In the genomic region with DNA sequence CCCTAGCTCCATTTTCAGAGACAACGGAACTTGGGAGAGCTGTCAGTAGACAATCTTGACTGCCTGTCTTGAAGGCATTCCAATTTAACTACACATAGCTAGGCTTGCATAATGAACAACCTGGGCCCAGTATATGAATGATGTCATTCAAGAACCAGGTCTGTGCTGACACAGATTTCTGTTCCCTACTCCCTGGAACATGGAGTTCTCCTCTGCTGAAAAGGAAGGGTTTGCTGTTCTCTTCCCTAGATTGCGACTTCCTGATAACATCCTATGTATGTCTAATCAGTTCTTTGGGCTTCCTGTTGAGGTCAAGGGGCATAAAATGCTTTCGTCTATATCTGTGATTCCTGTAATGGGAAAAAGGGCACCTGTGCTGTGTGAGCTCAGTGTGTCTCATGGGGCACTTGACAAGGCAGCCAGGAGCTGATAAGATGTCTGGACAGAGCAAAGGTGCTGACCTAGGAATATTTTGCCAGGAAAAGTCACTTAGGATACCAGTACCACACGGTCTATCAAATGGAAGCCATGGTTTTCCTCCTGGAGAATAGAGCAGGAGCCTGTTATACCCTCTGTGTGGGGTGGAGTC, we compare ENCODE assay signal across 28 mouse cellular contexts.
A peak's percentile ranks its signal among the peaks of the same experiment; 100 is the strongest.
DNase-seq lines count a peak whose midpoint lies in the region; ATAC-seq and TF ChIP-seq lines count a peak whose summit lies in the region.
"Had no signal": no experiment of that assay in that cellular context is flagged by ENCODE, and none has a peak within 500 bp of the region (broad histone marks: within the 10 kb centered on the region; RNA-seq: fewer than 3 reads in every experiment).

No protein-coding gene starts in this region.

- no peaks in the 10 kb centered on the region for H3K27me3 ChIP-seq in forebrain, postnatal 0 days (ENCODE audit: insufficient read depth, low read length)
- no peaks in the 10 kb centered on the region for H3K27me3 ChIP-seq in forebrain, embryonic 15.5 days
- H3K27me3 ChIP-seq in heart, embryonic 15.5 days = no peaks in the 10 kb centered on the region
- H3K27me3 ChIP-seq in lung, postnatal 0 days (replicated peaks; ENCODE audit: insufficient read depth, low read length) = no peaks in the 10 kb centered on the region
- no peaks in the 10 kb centered on the region for H3K27me3 ChIP-seq in intestine, postnatal 0 days (replicated peaks; ENCODE audit: control insufficient read depth, insufficient read depth, low read length)
- H3K27me3 ChIP-seq: embryonic facial prominence, embryonic 13.5 days; forebrain, embryonic 12.5 days; heart, embryonic 13.5 days had no signal

- H3K4me2 ChIP-seq in forebrain, postnatal 0 days (ENCODE audit: low read depth) = no peak overlapping the region
- no peak overlapping the region for H3K4me2 ChIP-seq in forebrain, embryonic 15.5 days (replicated peaks)
- H3K4me2 ChIP-seq in heart, embryonic 15.5 days = no peak overlapping the region
- no peak overlapping the region for H3K4me2 ChIP-seq in lung, postnatal 0 days (replicated peaks; ENCODE audit: low read depth, low read length)
- H3K4me2 ChIP-seq in intestine, postnatal 0 days (replicated peaks; ENCODE audit: low read depth) = no peak overlapping the region
- H3K4me2 ChIP-seq: embryonic facial prominence, embryonic 13.5 days; forebrain, embryonic 12.5 days; heart, embryonic 13.5 days; hindbrain, embryonic 14.5 days had no signal

- H3K4me3 ChIP-seq in forebrain, postnatal 0 days (ENCODE audit: low read depth, low read length) = no peak overlapping the region
- no peak overlapping the region for H3K4me3 ChIP-seq in forebrain, embryonic 15.5 days
- no peak overlapping the region for H3K4me3 ChIP-seq in heart, embryonic 15.5 days
- no peak overlapping the region for H3K4me3 ChIP-seq in lung, postnatal 0 days (ENCODE audit: low read depth, low read length)
- no peak overlapping the region for H3K4me3 ChIP-seq in lung, adult 2 months (replicated peaks; ENCODE audit: extremely low read depth, low read depth, low read length)
- no peak overlapping the region for H3K4me3 ChIP-seq in intestine, postnatal 0 days (ENCODE audit: low read depth, low read length)
- H3K4me3 ChIP-seq: embryonic facial prominence, embryonic 10.5 days; embryonic facial prominence, embryonic 13.5 days; erythroblast, embryonic 14.5 days; forebrain, embryonic 12.5 days; heart, embryonic 13.5 days had no signal

- no peak for DNase-seq in forebrain, postnatal 0 days
- no peak for DNase-seq in heart, adult 11 months
- peak; percentile 7 for DNase-seq in lung, postnatal 0 days (ENCODE audit: low spot score)
- DNase-seq in lung, adult 2 months = no peak
- DNase-seq: adrenal gland, adult 8-10 months; adrenal gland, postnatal 25 days; cerebellum, adult 11-12 months; cerebellum, adult 8-10 months; cerebellum, postnatal 10 days; cerebellum, postnatal 36 days; embryo, embryonic 11 days; gastrocnemius, postnatal 10 days; gastrocnemius, postnatal 36 days; heart, postnatal 14 days; heart, postnatal 4 days had no signal

- TF ChIP-seq CTCF in forebrain, postnatal 0 days (IDR thresholded peaks at IDR 0.05; ENCODE audit: low read depth) = no peak
- no peak for TF ChIP-seq CTCF in lung, postnatal 0 days (IDR thresholded peaks at IDR 0.05)
- no peak for TF ChIP-seq CTCF in lung, adult 2 months (IDR thresholded peaks at IDR 0.05; ENCODE audit: insufficient read depth, low read length)
- TF ChIP-seq CTCF in intestine, postnatal 0 days (IDR thresholded peaks at IDR 0.05; ENCODE audit: low read depth) = no peak

- ATAC-seq in forebrain, postnatal 0 days = 0 out of 2 replicates have a peak, but pooled peaks have one; percentile 25
- ATAC-seq in forebrain, embryonic 15.5 days (replicated peaks) = no peak
- ATAC-seq in heart, embryonic 15.5 days (replicated peaks; ENCODE audit: insufficient number of reproducible peaks, insufficient read depth, low FRiP score, low read depth) = 0 out of 2 replicates have a peak, but pooled peaks have one; percentile 35
- peak; percentile 57; the same call in 1 of the 2 replicates for ATAC-seq in lung, postnatal 0 days
- peak; percentile 86 for ATAC-seq in intestine, postnatal 0 days
- ATAC-seq: activated CD4-positive, CD25-positive, alpha-beta regulatory T cell, adult 4 months; forebrain, embryonic 16.5 days; hindbrain, postnatal 0 days; inflammation-experienced regulatory T-cells, adult 6 months had no signal

- TF ChIP-seq POLR2A in lung, adult 2 months (IDR thresholded peaks at IDR 0.05; ENCODE audit: borderline replicate concordance, extremely low read depth, low read depth, low read length) = no peak

- 0 out of 2 replicates have a peak, but pooled peaks cover 7% of the 10 kb centered on the region for H3K36me3 ChIP-seq in forebrain, postnatal 0 days (ENCODE audit: insufficient read depth)
- H3K36me3 ChIP-seq in forebrain, embryonic 15.5 days = no peaks in the 10 kb centered on the region
- H3K36me3 ChIP-seq in heart, embryonic 15.5 days = no peaks in the 10 kb centered on the region
- H3K36me3 ChIP-seq in lung, postnatal 0 days (ENCODE audit: insufficient read depth, low read length) = no peaks in the 10 kb centered on the region
- 0 out of 2 replicates have a peak, but pooled peaks cover 2% of the 10 kb centered on the region for H3K36me3 ChIP-seq in intestine, postnatal 0 days (ENCODE audit: control insufficient read depth, insufficient read depth)
- H3K36me3 ChIP-seq: embryonic facial prominence, embryonic 10.5 days; embryonic facial prominence, embryonic 13.5 days; forebrain, embryonic 12.5 days had no signal

- no peak overlapping the region for H3K27ac ChIP-seq in forebrain, postnatal 0 days (ENCODE audit: low read depth, low read length)
- H3K27ac ChIP-seq in forebrain, embryonic 15.5 days (replicated peaks) = no peak overlapping the region
- H3K27ac ChIP-seq in heart, embryonic 15.5 days = no peak overlapping the region
- H3K27ac ChIP-seq in lung, postnatal 0 days (ENCODE audit: low read length) = no peak overlapping the region
- no peak overlapping the region for H3K27ac ChIP-seq in intestine, postnatal 0 days (ENCODE audit: low read depth, low read length)
- H3K27ac ChIP-seq: embryonic facial prominence, embryonic 10.5 days; embryonic facial prominence, embryonic 13.5 days; forebrain, embryonic 12.5 days; heart, embryonic 13.5 days; hindbrain, embryonic 14.5 days; hindbrain, postnatal 0 days had no signal

- WGBS in forebrain, postnatal 0 days = 85% methylated on average over 4 of the region's 4 CpGs
- 85% methylated on average over 4 of the region's 4 CpGs for WGBS in forebrain, embryonic 15.5 days
- 37% methylated on average over 4 of the region's 4 CpGs for WGBS in heart, embryonic 15.5 days
- WGBS in lung, postnatal 0 days = 38% methylated on average over 4 of the region's 4 CpGs
- 42% methylated on average over 4 of the region's 4 CpGs for WGBS in lung, adult 2 months
- WGBS in intestine, postnatal 0 days = 45% methylated on average over 4 of the region's 4 CpGs

- no peaks in the 10 kb centered on the region for H3K9me3 ChIP-seq in forebrain, postnatal 0 days (ENCODE audit: low read length)
- no peaks in the 10 kb centered on the region for H3K9me3 ChIP-seq in forebrain, embryonic 15.5 days
- H3K9me3 ChIP-seq in heart, embryonic 15.5 days (replicated peaks) = no peaks in the 10 kb centered on the region
- no peaks in the 10 kb centered on the region for H3K9me3 ChIP-seq in lung, postnatal 0 days (ENCODE audit: low read length)
- H3K9me3 ChIP-seq in intestine, postnatal 0 days (ENCODE audit: control insufficient read depth) = no peaks in the 10 kb centered on the region
- H3K9me3 ChIP-seq: embryonic facial prominence, embryonic 10.5 days; embryonic facial prominence, embryonic 13.5 days; forebrain, embryonic 12.5 days; heart, embryonic 13.5 days had no signal

- peak; percentile 55; the same call in 1 of the 2 replicates for TF ChIP-seq EP300 in lung, postnatal 0 days (IDR thresholded peaks at IDR 0.05)

- H3K4me1 ChIP-seq in forebrain, postnatal 0 days (ENCODE audit: insufficient read depth) = no peaks in the 10 kb centered on the region
- no peaks in the 10 kb centered on the region for H3K4me1 ChIP-seq in forebrain, embryonic 15.5 days
- H3K4me1 ChIP-seq in heart, embryonic 15.5 days (replicated peaks) = peaks cover 6% of the 10 kb centered on the region
- H3K4me1 ChIP-seq in lung, postnatal 0 days (ENCODE audit: insufficient read depth, low read depth, low read length) = no peaks in the 10 kb centered on the region
- no peaks in the 10 kb centered on the region for H3K4me1 ChIP-seq in lung, adult 2 months (ENCODE audit: control insufficient read depth, insufficient read depth, low read length)
- no peaks in the 10 kb centered on the region for H3K4me1 ChIP-seq in intestine, postnatal 0 days (replicated peaks; ENCODE audit: control insufficient read depth, insufficient read depth, low read length)
- H3K4me1 ChIP-seq: embryonic facial prominence, embryonic 10.5 days; embryonic facial prominence, embryonic 13.5 days; forebrain, embryonic 12.5 days had no signal

- no peak overlapping the region for H3K9ac ChIP-seq in forebrain, postnatal 0 days
- H3K9ac ChIP-seq in forebrain, embryonic 15.5 days (replicated peaks) = no peak overlapping the region
- H3K9ac ChIP-seq in heart, embryonic 15.5 days = no peak overlapping the region
- no peak overlapping the region for H3K9ac ChIP-seq in lung, postnatal 0 days (replicated peaks; ENCODE audit: low read depth)
- H3K9ac ChIP-seq in intestine, postnatal 0 days (ENCODE audit: low read depth, low read length) = no peak overlapping the region
- H3K9ac ChIP-seq: embryonic facial prominence, embryonic 13.5 days; forebrain, embryonic 12.5 days; heart, embryonic 13.5 days; hindbrain, embryonic 14.5 days had no signal
